Mouse (Mus musculus): ENCODE data around the gene Rad23b.

DNA sequence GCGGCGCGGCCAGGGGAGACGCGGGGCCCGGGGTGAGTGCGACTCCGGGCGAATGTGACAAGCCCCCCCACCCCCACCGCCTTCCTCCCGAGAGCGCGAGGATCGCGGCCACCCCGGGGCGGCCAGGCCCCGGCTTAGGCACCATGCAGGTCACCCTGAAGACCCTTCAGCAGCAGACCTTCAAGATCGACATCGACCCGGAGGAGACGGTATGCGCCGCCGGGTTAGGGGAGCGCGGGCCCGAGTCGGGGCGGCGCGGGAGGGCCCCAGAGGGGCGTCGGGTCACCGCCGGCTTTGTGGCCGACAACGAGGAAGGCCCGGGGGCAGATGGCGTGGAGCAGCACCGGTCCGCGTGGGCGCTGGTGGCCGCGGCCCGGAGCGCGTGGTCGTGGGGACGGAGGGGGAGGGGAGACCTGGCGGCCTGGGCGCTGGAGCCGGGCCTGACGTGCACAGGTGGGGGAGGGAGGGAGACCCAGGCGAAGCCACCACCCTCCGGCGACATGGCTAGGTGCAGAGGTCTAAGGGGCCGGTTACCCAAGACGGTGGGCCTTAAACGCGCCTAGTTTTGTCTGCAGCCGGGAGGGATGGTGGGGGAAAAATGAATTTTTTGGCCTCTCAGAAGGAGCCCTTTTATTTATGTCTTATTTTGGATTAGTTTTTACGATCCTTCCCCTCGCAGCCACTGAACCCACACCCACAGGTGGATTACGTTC, 532 bp downstream of the Rad23b start:
- TF ChIP-seq POLR2A (IDR thresholded peaks at IDR 0.05; ENCODE audit: insufficient read depth, low read length) (no peak), CTCF (IDR thresholded peaks at IDR 0.05; ENCODE audit: low read depth, low read length) (no peak), EP300 (IDR thresholded peaks at IDR 0.05; ENCODE audit: insufficient read depth, low read depth, low read length) (no peak)
